Mouse (Mus musculus) hindbrain, postnatal 0 days (tissue): ENCODE measurements at regions not wholly inside any gene's neighbourhood (a gene's known extent, or its start where the extent isn't known, plus 50 kb on each side); places are given as distances from the start of the nearest gene placed in this dataset.
A peak's percentile ranks its signal among the peaks of the same experiment; 100 is the strongest.

ENCODE experiments used
- ATAC-seq: fragments of 200-750 bp; cut with Nextera tagmentation; 2 replicates; pipeline ENCODE4 v1.8.0; 2017; ENCODE audit warnings: mild to moderate bottlenecking, moderate TSS enrichment, moderate library complexity
- DNase-seq: peaks from one replicate; pipeline ENCODE4 v3.0.0-alpha.2; 2015; ENCODE audit warnings: low spot score
- H3K27ac ChIP-seq: fragments of 300-500 bp; sonication (generic); 2 replicates; pipeline ENCODE4 v1.5.1; 2014; ENCODE audit warnings: mild to moderate bottlenecking
- H3K27me3 ChIP-seq: fragments of 300-500 bp; sonication (generic); 2 replicates; pipeline ENCODE4 v1.6.1; 2014; ENCODE audit warnings: low read length, mixed read lengths; ENCODE audit not compliant: insufficient read depth
- H3K36me3 ChIP-seq: fragments of 300-500 bp; sonication (generic); 2 replicates; pipeline ENCODE4 v1.6.1; 2014; ENCODE audit warnings: low read length, mixed read lengths; ENCODE audit not compliant: insufficient read depth
- H3K4me1 ChIP-seq: fragments of 300-500 bp; sonication (generic); 2 replicates; pipeline ENCODE4 v1.6.1; 2014; ENCODE audit warnings: antibody characterized with exemption, low read length, mixed read lengths; ENCODE audit not compliant: insufficient read depth
- H3K4me2 ChIP-seq: fragments of 300-500 bp; sonication (generic); 2 replicates; pipeline ENCODE4 v1.6.1; 2014; ENCODE audit warnings: low read depth, mild to moderate bottlenecking, low read length, moderate library complexity, mixed read lengths
- H3K4me3 ChIP-seq: fragments of 300-500 bp; sonication (generic); 2 replicates; pipeline ENCODE4 v1.5.1; 2014; ENCODE audit warnings: low read length
- H3K9ac ChIP-seq: fragments of 300-500 bp; sonication (generic); replicated peaks from 2 replicates; pipeline ENCODE4 v1.6.1; 2014; ENCODE audit warnings: mild to moderate bottlenecking, low read length, moderate library complexity, mixed read lengths
- H3K9me3 ChIP-seq: fragments of 300-500 bp; sonication (generic); 2 replicates; pipeline ENCODE4 v1.6.1; 2016; ENCODE audit warnings: low read length, mixed read lengths
- CTCF ChIP-seq: IDR thresholded peaks from 2 replicates; pipeline ENCODE4 v1.5.1; 2016; ENCODE audit warnings: antibody characterized with exemption, control low read depth, low read depth
- WGBS: fragments of 180-500 bp; shearing (Covaris S2); extraction: QIAGEN DNeasy Blood & Tissue Kit; methylation state at CpG from one replicate; pipeline ENCODE4 v1.1.7; 2014; 5-methylcytosine and 5-hydroxymethylcytosine counted together

GRCm38 (mm10) chr15:62439211-62439610 lies 1405.8 kb downstream of the Gsdmc2 start:
- 45% methylated on average over 5 of the region's 5 CpGs for WGBS
- TF ChIP-seq CTCF: no peak
- Histone ChIP-seq H3K27me3 (no peaks in the 10 kb centered on the region), H3K36me3 (no peaks in the 10 kb centered on the region), H3K4me3 (no peak overlapping the region), H3K9me3 (no peaks in the 10 kb centered on the region), H3K9ac (no peak overlapping the region), H3K27ac (no peak overlapping the region), H3K4me1 (0 out of 2 replicates have a peak, but pooled peaks cover 5% of the 10 kb centered on the region), H3K4me2 (no peak overlapping the region)
- peak; percentile 52 for DNase-seq
- no peak for ATAC-seq

GRCm38 (mm10) chr15:62436631-62437030 lies 1408.3 kb downstream of the Gsdmc2 start:
- H3K9me3 ChIP-seq: no peaks in the 10 kb centered on the region
- WGBS: 87% methylated on average over 5 of the region's 5 CpGs
- no peaks in the 10 kb centered on the region for H3K36me3 ChIP-seq
- no peak for TF ChIP-seq CTCF
- no peak overlapping the region for H3K4me2 ChIP-seq
- H3K4me3 ChIP-seq: no peak overlapping the region
- no peaks in the 10 kb centered on the region for H3K27me3 ChIP-seq
- ATAC-seq (no peak), DNase-seq (no peak)
- 0 out of 2 replicates have a peak, but pooled peaks cover 5% of the 10 kb centered on the region for H3K4me1 ChIP-seq
- H3K27ac ChIP-seq: no peak overlapping the region
- H3K9ac ChIP-seq: no peak overlapping the region

- WGBS: 96% methylated on average over 4 of the region's 4 CpGs
- H3K9me3 ChIP-seq: no peaks in the 10 kb centered on the region
- no peak for ATAC-seq
Measured at GRCm38 (mm10) chr15:62435141-62435680, 1409.8 kb downstream of the Gsdmc2 start.

GRCm38 (mm10) chr15:62432742-62433245 lies 1412.2 kb downstream of the Gsdmc2 start:
- 97% methylated on average over 1 of the region's 1 CpGs for WGBS
- Histone ChIP-seq H3K4me2 (no peak overlapping the region), H3K9ac (no peak overlapping the region)

More at GRCm38 (mm10) chr15:62435141-62435680, 1409.8 kb downstream of the Gsdmc2 start:
- no peak for TF ChIP-seq CTCF
- Histone ChIP-seq H3K27ac (no peak overlapping the region), H3K9ac (no peak overlapping the region), H3K27me3 (no peaks in the 10 kb centered on the region), H3K4me1 (0 out of 2 replicates have a peak, but pooled peaks cover 5% of the 10 kb centered on the region), H3K4me3 (no peak overlapping the region), H3K4me2 (no peak overlapping the region), H3K36me3 (no peaks in the 10 kb centered on the region)
- no peak for DNase-seq

GRCm38 (mm10) chr15:62431150-62431678 lies 1413.8 kb downstream of the Gsdmc2 start:
- ATAC-seq: no peak

More at GRCm38 (mm10) chr15:62432742-62433245, 1412.2 kb downstream of the Gsdmc2 start:
- H3K27ac ChIP-seq: no peak overlapping the region
- TF ChIP-seq CTCF: no peak
- H3K36me3 ChIP-seq: no peaks in the 10 kb centered on the region
- H3K27me3 ChIP-seq: no peaks in the 10 kb centered on the region
- DNase-seq (no peak), ATAC-seq (no peak)
- no peaks in the 10 kb centered on the region for H3K9me3 ChIP-seq
- H3K4me3 ChIP-seq: no peak overlapping the region
- H3K4me1 ChIP-seq: no peaks in the 10 kb centered on the region

GRCm38 (mm10) chr15:62422995-62423394 lies 1422.0 kb downstream of the Gsdmc2 start:
- Histone ChIP-seq H3K9ac (no peak overlapping the region), H3K27ac (no peak overlapping the region), H3K4me1 (no peaks in the 10 kb centered on the region), H3K4me2 (no peak overlapping the region), H3K36me3 (no peaks in the 10 kb centered on the region), H3K9me3 (no peaks in the 10 kb centered on the region), H3K27me3 (no peaks in the 10 kb centered on the region), H3K4me3 (no peak overlapping the region)
- ATAC-seq (no peak), DNase-seq (no peak)
- WGBS: 79% methylated on average over 5 of the region's 5 CpGs
- TF ChIP-seq CTCF: no peak

More at GRCm38 (mm10) chr15:62431150-62431678, 1413.8 kb downstream of the Gsdmc2 start:
- Histone ChIP-seq H3K9me3 (no peaks in the 10 kb centered on the region), H3K9ac (no peak overlapping the region), H3K4me3 (no peak overlapping the region), H3K27ac (no peak overlapping the region), H3K4me1 (no peaks in the 10 kb centered on the region), H3K4me2 (no peak overlapping the region), H3K36me3 (no peaks in the 10 kb centered on the region), H3K27me3 (no peaks in the 10 kb centered on the region)
- DNase-seq: no peak
- no peak for TF ChIP-seq CTCF
- WGBS: 85% methylated on average over 1 of the region's 1 CpGs
